Comparison of ENCODE assay signal across 9 mouse cellular contexts in the genomic region with DNA sequence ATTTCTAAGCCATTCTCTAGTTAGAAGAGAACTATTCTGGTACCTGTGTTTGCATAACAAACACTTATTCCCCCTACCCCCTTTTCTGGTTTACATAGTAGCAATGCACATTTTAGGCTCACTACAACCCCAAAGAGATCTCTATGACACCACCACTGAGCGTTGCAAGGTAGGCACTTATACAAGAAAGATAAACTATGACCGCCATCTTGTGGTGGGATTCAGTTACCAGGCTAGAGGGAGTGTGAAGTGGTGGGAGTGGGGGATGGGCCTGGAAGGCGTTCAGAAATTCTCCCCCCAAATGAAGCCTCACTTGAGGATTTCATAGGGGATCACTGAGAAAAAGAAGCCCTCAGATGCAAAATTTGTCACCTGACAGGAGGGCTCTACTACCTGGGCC.
A peak's percentile ranks its signal among the peaks of the same experiment; 100 is the strongest.
DNase-seq lines count a peak whose midpoint lies in the region; TF ChIP-seq lines count a peak whose summit lies in the region.
"Had no signal": no experiment of that assay in that cellular context is flagged by ENCODE, and none has a peak within 500 bp of the region (broad histone marks: within the 10 kb centered on the region; RNA-seq: fewer than 3 reads in every experiment).

No protein-coding gene starts in this region.

- DNase-seq in gastrocnemius, adult 2 months = no peak
- no peak for DNase-seq in gastrocnemius, adult 18-20 months (ENCODE audit: low spot score)
- peak; percentile 4 to 17 for DNase-seq in right cerebral cortex, adult 2 months (ENCODE audit: low spot score in 2 of 2)
- no peak for DNase-seq in right cerebral cortex, postnatal 36 days (ENCODE audit: low spot score in 2 of 2)
- peak; percentile 6 to 25 for DNase-seq in layer of hippocampus, postnatal 14 days (ENCODE audit: low spot score in 2 of 2)
- DNase-seq in naive thymus-derived CD4-positive, alpha-beta T cell, adult 2 months (ENCODE audit: low read depth) = peak; percentile 8
- DNase-seq in urinary bladder, adult 18-20 months (ENCODE audit: low spot score in 2 of 2) = no peak
- no peak for DNase-seq in urinary bladder, adult 2 months (ENCODE audit: low spot score)

- no peak overlapping the region for H3K27ac ChIP-seq in gastrocnemius, adult 2 months

- intact Hi-C loops in gastrocnemius, adult 2 months (cut with DNase I) = no loop called here

- no peak overlapping the region for H3K4me3 ChIP-seq in gastrocnemius, adult 2 months
- H3K4me3 ChIP-seq: megakaryocyte, embryonic 14.5 days had no signal

- peak; percentile 37 for TF ChIP-seq CTCF in gastrocnemius, adult 2 months (IDR thresholded peaks at IDR 0.05)

Comparison
In these comparisons a context has a peak if more than half of its experiments do, and no peak if none do; other contexts are left out.
1. DNase-seq: peak in right cerebral cortex, adult 2 months (2 of 2), layer of hippocampus, postnatal 14 days (2 of 2) and naive thymus-derived CD4-positive, alpha-beta T cell, adult 2 months (single experiment); none in gastrocnemius, adult 2 months (single experiment), gastrocnemius, adult 18-20 months (single experiment), right cerebral cortex, postnatal 36 days (0 of 2), urinary bladder, adult 18-20 months (0 of 2) and urinary bladder, adult 2 months (single experiment).